Mouse (Mus musculus) hindbrain, postnatal 0 days (tissue): ENCODE measurements around the gene Unc13b. TPM values are rescaled to one million over a fixed set of nuclear protein-coding genes. Genes with fewer than 3 reads are reported as not detected.
"Not testable (repeated sequence)": the region's sequence is repeated elsewhere in the genome, so short reads cannot be mapped to it uniquely, and the experiment has no call there.

Experiments
- ATAC-seq: fragments of 200-750 bp; cut with Nextera tagmentation; 2 replicates; pipeline ENCODE4 v1.8.0; 2017; ENCODE audit warnings: mild to moderate bottlenecking, moderate TSS enrichment, moderate library complexity
- DNase-seq: peaks from one replicate; pipeline ENCODE4 v3.0.0-alpha.2; 2015; ENCODE audit warnings: low spot score
- H3K27ac ChIP-seq: fragments of 300-500 bp; sonication (generic); 2 replicates; pipeline ENCODE4 v1.5.1; 2014; ENCODE audit warnings: mild to moderate bottlenecking
- H3K27me3 ChIP-seq: fragments of 300-500 bp; sonication (generic); 2 replicates; pipeline ENCODE4 v1.6.1; 2014; ENCODE audit warnings: low read length, mixed read lengths; ENCODE audit not compliant: insufficient read depth
- H3K36me3 ChIP-seq: fragments of 300-500 bp; sonication (generic); 2 replicates; pipeline ENCODE4 v1.6.1; 2014; ENCODE audit warnings: low read length, mixed read lengths; ENCODE audit not compliant: insufficient read depth
- H3K4me1 ChIP-seq: fragments of 300-500 bp; sonication (generic); 2 replicates; pipeline ENCODE4 v1.6.1; 2014; ENCODE audit warnings: antibody characterized with exemption, low read length, mixed read lengths; ENCODE audit not compliant: insufficient read depth
- H3K4me2 ChIP-seq: fragments of 300-500 bp; sonication (generic); 2 replicates; pipeline ENCODE4 v1.6.1; 2014; ENCODE audit warnings: low read depth, mild to moderate bottlenecking, low read length, moderate library complexity, mixed read lengths
- H3K4me3 ChIP-seq: fragments of 300-500 bp; sonication (generic); 2 replicates; pipeline ENCODE4 v1.5.1; 2014; ENCODE audit warnings: low read length
- H3K9ac ChIP-seq: fragments of 300-500 bp; sonication (generic); replicated peaks from 2 replicates; pipeline ENCODE4 v1.6.1; 2014; ENCODE audit warnings: mild to moderate bottlenecking, low read length, moderate library complexity, mixed read lengths
- H3K9me3 ChIP-seq: fragments of 300-500 bp; sonication (generic); 2 replicates; pipeline ENCODE4 v1.6.1; 2016; ENCODE audit warnings: low read length, mixed read lengths
- CTCF ChIP-seq: IDR thresholded peaks from 2 replicates; pipeline ENCODE4 v1.5.1; 2016; ENCODE audit warnings: antibody characterized with exemption, control low read depth, low read depth
- WGBS: fragments of 180-500 bp; shearing (Covaris S2); extraction: QIAGEN DNeasy Blood & Tissue Kit; methylation state at CpG from one replicate; pipeline ENCODE4 v1.1.7; 2014; 5-methylcytosine and 5-hydroxymethylcytosine counted together
- polyA plus RNA-seq: library from polyadenylated mRNA; unstranded; fragments of >200 nt; fragmentation: Nextera tagmentation; extraction: Ambion mirVana; gene quantifications from 2 replicates; pipeline ENCODE4 v1.2.1, GENCODE M21; 2015
- total RNA-seq: library from RNA; depleted of rRNA; stranded (reverse); fragments of >200 nt; gene quantifications from 2 replicates; pipeline ENCODE4 v1.2.3, GENCODE M21; 2014

The Unc13b gene
- total and polyA plus RNA-seq, 2 experiments from 2014 or later = 6.6 to 40.4 TPM

GRCm38 (mm10) chr4:43142610-43143009 is 83.9 kb downstream of the Unc13b start:
- ATAC-seq (no peak), DNase-seq (no peak)
- no peak overlapping the region for H3K9ac ChIP-seq
- 89% methylated on average over 1 of the region's 1 CpGs for WGBS
- H3K4me1 ChIP-seq = no peaks in the 10 kb centered on the region
- no peaks in the 10 kb centered on the region for H3K27me3 ChIP-seq
- no peaks in the 10 kb centered on the region for H3K9me3 ChIP-seq
- no peaks in the 10 kb centered on the region for H3K36me3 ChIP-seq
- H3K4me3 ChIP-seq = no peak overlapping the region
- H3K27ac ChIP-seq = no peak overlapping the region
- no peak overlapping the region for H3K4me2 ChIP-seq
- no peak for TF ChIP-seq CTCF

DNA sequence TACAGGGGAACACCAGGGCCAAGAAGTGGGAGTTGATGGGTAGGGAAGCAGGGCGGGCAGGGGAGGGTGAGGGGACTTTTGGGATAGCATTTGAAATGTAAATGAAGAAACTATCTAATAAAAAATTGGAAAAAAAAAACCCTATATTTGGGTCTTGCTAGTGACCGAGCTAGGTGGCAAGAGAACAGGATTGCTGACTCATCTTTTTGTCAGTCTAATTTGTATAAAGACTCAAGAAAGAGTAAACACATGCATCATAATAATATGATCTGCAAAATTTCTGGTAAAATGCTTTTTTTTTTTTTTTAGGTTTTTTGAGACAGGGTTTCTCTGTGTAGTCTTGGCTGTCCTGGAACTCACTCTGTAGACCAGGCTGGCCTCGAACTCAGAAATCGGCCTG is 93.7 kb downstream of the Unc13b start:
- WGBS = 99% methylated on average over 4 of the region's 4 CpGs
- not testable (repeated sequence) for H3K9ac ChIP-seq, H3K4me3 ChIP-seq, H3K36me3 ChIP-seq, H3K27ac ChIP-seq, DNase-seq, H3K27me3 ChIP-seq, ATAC-seq, H3K4me1 ChIP-seq, H3K9me3 ChIP-seq, H3K4me2 ChIP-seq

DNA sequence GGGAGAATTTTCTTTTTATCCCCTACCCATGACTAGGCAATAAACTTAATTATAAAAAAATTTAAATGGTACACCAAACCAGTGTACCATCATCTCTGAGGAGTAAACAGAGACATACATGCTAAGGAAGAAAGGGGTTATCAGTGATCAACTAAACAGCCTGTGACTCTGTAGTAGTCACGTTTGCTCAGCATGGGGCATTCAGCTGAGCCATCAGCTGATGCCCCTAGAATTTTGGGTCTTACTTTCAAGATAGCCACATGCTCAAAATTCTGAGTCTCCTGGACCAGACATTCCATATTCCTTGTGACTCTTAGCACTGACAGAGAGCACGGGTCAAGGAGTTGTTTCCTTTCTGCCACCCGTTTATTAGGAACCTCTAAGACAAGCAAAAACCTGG is 101.3 kb downstream of the Unc13b start:
- ATAC-seq (no peak), DNase-seq (no peak)
- Histone ChIP-seq H3K9me3 (no peaks in the 10 kb centered on the region), H3K27ac (no peak overlapping the region), H3K27me3 (no peaks in the 10 kb centered on the region), H3K4me2 (no peak overlapping the region), H3K36me3 (no peaks in the 10 kb centered on the region), H3K9ac (no peak overlapping the region), H3K4me3 (no peak overlapping the region), H3K4me1 (no peaks in the 10 kb centered on the region; the same call in 1 of the 2 replicates)
- 58% methylated on average over 3 of the region's 3 CpGs for WGBS
- TF ChIP-seq CTCF = no peak

DNA sequence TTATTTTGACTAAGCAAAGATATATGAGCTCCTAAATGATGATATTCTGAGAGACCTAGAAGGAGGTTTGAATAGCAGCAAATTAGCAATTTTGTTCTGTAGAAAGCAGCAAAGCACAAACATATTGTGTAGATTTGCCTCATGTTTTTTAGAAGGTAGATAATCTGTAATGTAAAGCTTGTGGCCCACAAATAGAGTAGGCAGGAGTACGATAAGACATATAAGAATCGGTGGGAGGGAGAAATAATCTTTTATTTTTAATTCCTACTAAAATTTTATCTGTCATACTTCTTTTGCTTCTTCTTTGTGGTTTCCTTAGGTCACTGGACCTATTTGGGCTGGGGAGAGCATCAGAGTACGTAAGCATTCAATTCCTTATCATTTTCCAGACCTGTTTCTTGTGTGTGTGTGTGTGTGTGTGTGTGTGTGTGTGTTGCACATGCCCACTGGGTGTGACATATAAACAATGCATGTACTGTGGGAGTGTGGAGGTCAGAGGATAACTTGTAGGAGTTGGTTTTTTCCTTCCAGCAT is 102.4 kb downstream of the Unc13b start:
- no peak overlapping the region for H3K27ac ChIP-seq
- TF ChIP-seq CTCF = no peak
- H3K36me3 ChIP-seq = no peaks in the 10 kb centered on the region
- H3K4me1 ChIP-seq = no peaks in the 10 kb centered on the region; the same call in 1 of the 2 replicates
- H3K4me3 ChIP-seq = no peak overlapping the region
- ATAC-seq = no peak
- H3K27me3 ChIP-seq = no peaks in the 10 kb centered on the region
- no peaks in the 10 kb centered on the region for H3K9me3 ChIP-seq
- DNase-seq = no peak
- WGBS = 97% methylated on average over 3 of the region's 3 CpGs
- H3K4me2 ChIP-seq = no peak overlapping the region
- H3K9ac ChIP-seq = no peak overlapping the region

DNA sequence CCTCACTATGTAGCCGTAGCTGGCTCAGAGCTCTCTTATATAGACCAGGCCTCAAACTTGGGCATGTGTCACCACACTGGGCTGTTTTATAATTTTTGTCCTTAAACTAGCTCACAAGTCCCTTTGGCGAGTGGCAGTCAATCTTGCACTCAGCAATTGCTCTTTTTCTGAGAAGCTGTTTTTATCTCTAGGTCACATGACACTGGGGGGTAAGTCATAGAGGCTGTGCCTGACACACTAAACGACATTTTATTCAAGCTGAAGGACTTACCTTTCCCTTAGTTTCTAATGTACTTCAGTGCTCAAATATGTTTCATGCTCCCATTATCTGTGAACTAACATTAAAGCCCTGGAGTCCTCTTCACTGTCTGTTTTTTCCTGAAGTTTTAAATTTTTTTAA is 104.5 kb downstream of the Unc13b start:
- H3K4me1 ChIP-seq = no peaks in the 10 kb centered on the region; the same call in 1 of the 2 replicates
- H3K9ac ChIP-seq = no peak overlapping the region
- no peak for DNase-seq
- no peak overlapping the region for H3K4me2 ChIP-seq
- TF ChIP-seq CTCF = no peak
- no peaks in the 10 kb centered on the region for H3K27me3 ChIP-seq
- no peak overlapping the region for H3K27ac ChIP-seq
- H3K9me3 ChIP-seq = no peaks in the 10 kb centered on the region
- no peak for ATAC-seq
- H3K36me3 ChIP-seq = no peaks in the 10 kb centered on the region
- no peak overlapping the region for H3K4me3 ChIP-seq
- WGBS = 81% methylated on average over 3 of the region's 3 CpGs

DNA sequence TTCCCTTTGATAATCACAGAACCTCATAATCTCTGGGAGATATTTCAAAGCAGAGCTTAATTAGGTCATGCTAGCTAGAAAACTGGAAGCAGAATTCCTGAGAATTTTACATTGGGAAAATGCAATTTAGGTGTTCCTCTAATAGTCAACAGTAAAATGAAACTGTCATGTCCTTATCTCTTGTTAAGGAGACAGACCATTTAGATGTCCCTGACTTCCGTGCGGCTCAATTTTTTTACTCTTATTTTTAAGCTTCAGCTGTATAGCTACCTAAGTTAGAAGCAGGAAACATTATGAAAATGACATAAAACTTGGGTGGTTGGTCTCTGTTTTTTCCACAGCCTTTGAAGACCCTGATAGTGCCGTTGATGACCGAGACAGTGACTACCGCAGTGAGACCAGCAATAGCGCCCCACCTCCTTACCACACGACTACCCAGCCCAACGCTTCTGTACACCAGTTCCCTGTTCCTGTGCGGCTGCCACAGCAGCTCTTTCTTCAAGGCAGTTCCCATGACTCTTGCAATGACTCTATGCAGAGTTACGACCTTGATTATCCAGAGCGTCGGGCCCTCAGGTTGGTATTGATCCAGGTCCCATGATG is 106.8 kb downstream of the Unc13b start:
- no peak overlapping the region for H3K9ac ChIP-seq
- DNase-seq (no peak), ATAC-seq (no peak)
- H3K27me3 ChIP-seq = no peaks in the 10 kb centered on the region
- no peak overlapping the region for H3K27ac ChIP-seq
- WGBS = 91% methylated on average over 12 of the region's 12 CpGs
- no peaks in the 10 kb centered on the region for H3K36me3 ChIP-seq
- no peak overlapping the region for H3K4me2 ChIP-seq
- H3K4me1 ChIP-seq = no peaks in the 10 kb centered on the region
- H3K4me3 ChIP-seq = no peak overlapping the region
- H3K9me3 ChIP-seq = no peaks in the 10 kb centered on the region
- no peak for TF ChIP-seq CTCF

DNA sequence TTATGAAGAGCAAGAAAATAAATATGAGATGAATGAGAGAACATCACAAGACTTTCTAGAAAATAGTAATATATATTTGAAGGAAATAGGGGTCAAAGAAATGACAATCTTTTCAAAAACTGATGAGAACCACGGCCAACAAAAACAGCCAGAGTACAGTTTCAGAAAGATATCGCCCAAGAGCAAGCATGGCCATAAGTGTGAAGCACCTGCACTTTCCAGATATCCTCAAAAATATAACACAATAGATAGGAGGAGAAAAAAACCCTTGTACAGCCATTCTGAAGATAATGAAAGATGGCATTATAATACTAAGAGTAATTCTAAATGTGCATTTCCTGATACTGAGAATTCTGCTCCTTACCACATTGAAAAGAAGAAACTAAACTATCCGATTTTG is 111.3 kb downstream of the Unc13b start:
- WGBS = 91% methylated on average over 3 of the region's 3 CpGs
- no peaks in the 10 kb centered on the region for H3K4me1 ChIP-seq
- H3K4me3 ChIP-seq = no peak overlapping the region
- no peak overlapping the region for H3K4me2 ChIP-seq
- H3K9me3 ChIP-seq = no peaks in the 10 kb centered on the region
- no peak for TF ChIP-seq CTCF
- ATAC-seq (no peak), DNase-seq (no peak)
- H3K9ac ChIP-seq = no peak overlapping the region
- H3K36me3 ChIP-seq = no peaks in the 10 kb centered on the region
- H3K27me3 ChIP-seq = no peaks in the 10 kb centered on the region
- H3K27ac ChIP-seq = no peak overlapping the region
